Mouse (Mus musculus) heart, embryonic 16.5 days (tissue): ENCODE measurements around the gene Bmp5. TPM values are rescaled to one million over a fixed set of nuclear protein-coding genes. Genes with fewer than 3 reads are reported as not detected.

Source experiments
- ATAC-seq: fragments of 200-750 bp; cut with Nextera tagmentation; replicated peaks from 2 replicates; pipeline ENCODE4 v1.8.0; 2017; ENCODE audit warnings: moderate number of reproducible peaks; ENCODE audit not compliant: insufficient read depth, low FRiP score; ENCODE audit errors: extremely low read depth
- H3K27ac ChIP-seq: fragments of 300-500 bp; sonication (generic); 2 replicates; pipeline ENCODE4 v1.5.1; 2014; ENCODE audit warnings: mild to moderate bottlenecking, low read length, control low read depth, moderate library complexity
- H3K27me3 ChIP-seq: fragments of 300-500 bp; sonication (generic); 2 replicates; pipeline ENCODE4 v1.6.1; 2014; ENCODE audit warnings: low read length, mixed read lengths; ENCODE audit not compliant: control insufficient read depth, insufficient read depth
- H3K36me3 ChIP-seq: fragments of 300-500 bp; sonication (generic); 2 replicates; pipeline ENCODE4 v1.6.1; 2014; ENCODE audit not compliant: control insufficient read depth, insufficient read depth
- H3K4me1 ChIP-seq: fragments of 300-500 bp; sonication (generic); 2 replicates; pipeline ENCODE4 v1.6.1; 2014; ENCODE audit warnings: low read length, mixed read lengths; ENCODE audit not compliant: control insufficient read depth, insufficient read depth
- H3K4me2 ChIP-seq: fragments of 300-500 bp; sonication (generic); 2 replicates; pipeline ENCODE4 v1.6.1; 2014; ENCODE audit warnings: low read depth, mild to moderate bottlenecking, control low read depth, low read length
- H3K4me3 ChIP-seq: fragments of 300-500 bp; sonication (generic); 2 replicates; pipeline ENCODE4 v1.5.1; 2014; ENCODE audit warnings: mild to moderate bottlenecking, control low read depth, low read length
- H3K9ac ChIP-seq: fragments of 300-500 bp; sonication (generic); 2 replicates; pipeline ENCODE4 v1.6.1; 2014; ENCODE audit warnings: low read length, control low read depth
- H3K9me3 ChIP-seq: fragments of 300-500 bp; sonication (generic); replicated peaks from 2 replicates; pipeline ENCODE4 v1.6.1; 2016; ENCODE audit warnings: low read length; ENCODE audit not compliant: control insufficient read depth
- WGBS: fragments of 180-500 bp; shearing (Covaris S2); extraction: QIAGEN DNeasy Blood & Tissue Kit; methylation state at CpG from one replicate; pipeline ENCODE4 v1.1.7; 2014; 5-methylcytosine and 5-hydroxymethylcytosine counted together
- polyA plus RNA-seq: library from polyadenylated mRNA; unstranded; fragments of >200 nt; fragmentation: Nextera tagmentation; extraction: Ambion mirVana; gene quantifications from 2 replicates; pipeline ENCODE4 v1.2.1, GENCODE M21; 2015

Bmp5 gene
- polyA plus RNA-seq, 1 experiment from 2014 or later: 5.3 TPM

DNA sequence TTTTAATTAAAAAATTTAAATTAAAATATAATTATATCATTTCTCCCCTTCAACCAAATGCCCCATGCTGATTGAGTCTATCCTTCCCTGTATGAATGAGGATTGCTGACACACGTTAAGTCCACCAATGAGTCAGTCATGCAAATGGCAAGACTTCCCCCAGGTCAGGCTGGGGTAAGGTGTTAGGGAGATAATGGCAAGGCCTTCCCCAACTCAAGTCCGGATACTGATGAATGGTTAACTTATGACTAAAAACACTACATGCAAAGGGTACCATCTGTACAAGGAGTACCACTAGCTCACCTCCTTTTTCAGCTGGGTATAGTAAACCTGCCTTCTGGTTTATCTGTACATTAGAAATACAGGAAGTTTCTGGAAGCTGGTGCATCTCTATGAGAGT is 83.8 kb downstream of the Bmp5 start:
- no peaks in the 10 kb centered on the region for H3K27me3 ChIP-seq
- ATAC-seq: no peak
- no peak overlapping the region for H3K4me3 ChIP-seq
- no peaks in the 10 kb centered on the region for H3K36me3 ChIP-seq
- no peak overlapping the region for H3K27ac ChIP-seq
- no peak overlapping the region for H3K9ac ChIP-seq
- no peaks in the 10 kb centered on the region for H3K4me1 ChIP-seq
- no peak overlapping the region for H3K4me2 ChIP-seq
- 82% methylated on average over 2 of the region's 2 CpGs for WGBS
- 0 out of 2 replicates have a peak, but pooled peaks cover 3% of the 10 kb centered on the region for H3K9me3 ChIP-seq

GRCm38 (mm10) chr9:75870332-75871177 is 95.4 kb downstream of the Bmp5 start:
- H3K4me2 ChIP-seq: no peak overlapping the region
- no peak for ATAC-seq
- no peaks in the 10 kb centered on the region for H3K9me3 ChIP-seq
- H3K9ac ChIP-seq: no peak overlapping the region
- no peaks in the 10 kb centered on the region for H3K4me1 ChIP-seq
- no peaks in the 10 kb centered on the region for H3K27me3 ChIP-seq
- WGBS: 74% methylated on average over 7 of the region's 7 CpGs
- no peaks in the 10 kb centered on the region for H3K36me3 ChIP-seq
- H3K4me3 ChIP-seq: no peak overlapping the region
- H3K27ac ChIP-seq: no peak overlapping the region

DNA sequence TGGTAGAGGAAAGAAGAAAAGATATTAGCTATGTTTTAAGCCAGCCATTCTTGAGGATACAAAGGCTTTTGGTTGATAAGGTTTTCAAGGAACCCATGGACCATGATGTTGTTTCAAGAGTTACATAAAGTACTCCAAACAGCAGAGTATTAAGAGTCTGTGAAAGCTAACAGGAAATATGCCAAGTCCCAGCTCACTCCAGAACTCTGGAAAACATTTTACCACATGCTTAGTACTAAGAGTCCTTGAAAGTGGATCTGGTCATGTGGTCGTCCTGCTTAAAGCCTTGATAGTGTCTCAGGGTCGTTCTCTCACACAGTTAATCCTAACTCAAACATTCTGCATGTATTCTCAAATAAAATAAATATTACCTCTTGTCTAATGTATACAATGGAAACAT is 101.2 kb downstream of the Bmp5 start:
- 24% methylated on average over 2 of the region's 2 CpGs for WGBS
- Histone ChIP-seq H3K4me2 (no peak overlapping the region), H3K27me3 (no peaks in the 10 kb centered on the region), H3K4me3 (no peak overlapping the region), H3K27ac (no peak overlapping the region), H3K4me1 (no peaks in the 10 kb centered on the region), H3K9me3 (no peaks in the 10 kb centered on the region), H3K9ac (no peak overlapping the region), H3K36me3 (no peaks in the 10 kb centered on the region)
- no peak for ATAC-seq

DNA sequence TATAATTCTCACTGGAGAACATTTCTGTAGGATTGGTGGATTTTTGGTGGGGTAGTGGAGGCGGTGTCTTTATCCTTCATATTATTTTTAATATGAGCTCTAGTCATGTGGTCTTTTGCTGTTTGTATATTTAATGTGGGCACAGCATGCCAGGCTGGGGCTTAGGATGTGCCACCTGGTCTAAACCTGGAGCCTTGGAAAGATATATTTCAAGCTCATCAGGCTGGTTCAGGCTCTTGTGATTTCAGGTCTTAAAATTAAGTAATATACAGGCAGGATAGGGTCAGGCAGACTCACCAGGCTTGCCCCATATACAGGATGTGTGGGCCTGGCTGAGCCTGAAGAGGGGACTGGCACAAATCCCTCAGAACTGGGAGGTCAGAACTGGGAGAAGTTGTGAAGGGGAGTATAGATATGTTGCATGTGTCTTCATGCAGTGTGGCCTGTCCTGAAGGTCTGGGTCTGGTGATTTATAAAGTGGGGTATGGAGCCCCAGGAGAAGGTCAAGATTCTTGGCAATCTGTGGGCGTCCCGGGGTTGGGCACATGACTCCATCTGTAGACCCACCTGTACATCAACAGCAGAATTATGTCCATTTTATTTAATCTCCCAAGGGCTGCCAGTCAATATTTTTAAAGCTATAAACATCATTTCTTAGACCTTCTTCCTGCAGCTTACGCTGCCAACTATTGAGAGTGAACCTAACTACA is 108.5 kb downstream of the Bmp5 start:
- 89% methylated on average over 4 of the region's 4 CpGs for WGBS
- Histone ChIP-seq H3K27me3 (no peaks in the 10 kb centered on the region), H3K4me2 (no peak overlapping the region), H3K9me3 (no peaks in the 10 kb centered on the region; the same call in 1 of the 2 replicates), H3K36me3 (peaks cover 3% of the 10 kb centered on the region), H3K4me3 (no peak overlapping the region), H3K9ac (no peak overlapping the region), H3K27ac (no peak overlapping the region), H3K4me1 (no peaks in the 10 kb centered on the region)
- ATAC-seq: no peak

DNA sequence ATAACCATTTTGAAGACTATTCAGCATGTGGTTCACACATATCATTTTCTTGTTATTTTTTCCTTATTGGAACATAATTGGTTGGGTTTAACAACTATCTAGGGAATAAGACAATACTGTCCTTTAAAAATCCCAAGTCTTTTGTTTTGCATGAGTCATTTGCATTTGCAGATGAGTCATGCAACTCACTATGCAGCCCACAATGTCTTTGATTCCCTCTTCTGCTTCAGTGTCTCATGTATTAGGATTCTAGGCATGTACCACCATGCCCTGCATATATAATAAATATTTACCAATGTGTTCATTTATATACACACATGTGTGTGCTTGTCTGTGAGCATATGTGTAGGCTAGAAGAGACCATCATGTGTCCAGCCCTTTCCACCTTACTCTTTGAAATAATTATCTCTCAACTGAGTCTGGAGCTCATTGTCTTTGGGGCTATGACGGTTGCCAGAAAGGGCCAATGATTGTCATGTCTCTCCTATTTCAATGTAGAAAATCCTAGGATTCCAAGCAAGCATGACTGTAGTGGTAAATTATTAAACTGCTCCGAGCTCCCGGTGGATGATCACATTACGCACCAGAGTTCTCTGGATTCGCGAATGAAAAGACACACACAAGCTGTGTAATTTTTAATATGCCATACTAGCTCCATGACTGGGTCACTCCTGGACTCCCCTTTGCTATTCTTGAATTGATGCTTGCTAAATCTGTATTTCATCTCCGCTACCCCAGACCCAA is 111.8 kb downstream of the Bmp5 start:
- no peak for ATAC-seq
- Histone ChIP-seq H3K27ac (no peak overlapping the region), H3K9me3 (peaks cover 5% of the 10 kb centered on the region), H3K36me3 (peaks cover 6% of the 10 kb centered on the region), H3K27me3 (no peaks in the 10 kb centered on the region), H3K9ac (no peak overlapping the region), H3K4me2 (no peak overlapping the region), H3K4me1 (no peaks in the 10 kb centered on the region), H3K4me3 (no peak overlapping the region)
- WGBS: 89% methylated on average over 7 of the region's 7 CpGs

DNA sequence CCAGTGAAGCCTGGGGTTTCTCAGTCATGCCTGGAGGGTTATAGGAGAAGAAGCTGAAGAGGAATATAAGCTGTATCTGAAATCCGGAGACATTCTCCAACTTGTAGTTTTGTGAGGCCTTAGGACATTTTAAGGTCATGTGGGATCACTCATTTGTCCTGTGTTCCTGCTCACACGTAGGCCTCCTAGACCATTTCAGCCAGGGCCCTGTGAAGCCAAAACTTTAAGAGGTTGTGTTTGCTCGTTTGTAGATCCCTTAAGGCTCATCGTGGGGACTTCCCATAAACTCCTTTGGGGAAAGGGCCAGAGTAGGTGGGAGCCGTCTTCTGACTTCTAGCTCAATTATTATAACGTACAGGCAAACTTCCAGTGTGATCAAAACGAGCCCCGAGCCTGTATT is 121.8 kb downstream of the Bmp5 start:
- H3K4me3 ChIP-seq: no peak overlapping the region
- 79% methylated on average over 8 of the region's 8 CpGs for WGBS
- no peaks in the 10 kb centered on the region for H3K27me3 ChIP-seq
- H3K4me2 ChIP-seq: no peak overlapping the region
- no peak overlapping the region for H3K27ac ChIP-seq
- no peak for ATAC-seq
- H3K9me3 ChIP-seq: no peaks in the 10 kb centered on the region
- H3K9ac ChIP-seq: no peak overlapping the region
- no peaks in the 10 kb centered on the region for H3K4me1 ChIP-seq
- H3K36me3 ChIP-seq: no peaks in the 10 kb centered on the region

DNA sequence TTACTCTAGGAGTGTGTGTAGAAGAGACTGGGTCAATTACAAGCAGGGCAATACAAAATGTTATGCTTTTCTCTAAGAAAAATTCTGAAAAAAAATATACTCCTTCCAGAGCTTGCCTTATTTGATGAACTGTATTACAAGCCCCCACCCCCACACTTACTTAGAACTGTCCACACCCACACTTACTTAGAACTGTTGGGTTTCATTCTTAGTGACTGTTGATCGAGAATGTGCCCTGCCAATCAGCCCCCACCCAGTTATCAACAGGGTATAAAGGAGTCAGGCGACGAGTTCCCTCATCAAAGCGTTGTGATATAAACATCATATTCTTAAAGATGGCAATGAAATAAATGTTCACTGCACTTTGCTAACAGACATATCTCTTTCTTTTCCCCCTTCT is 122.9 kb downstream of the Bmp5 start:
- H3K9ac ChIP-seq: no peak overlapping the region
- no peak for ATAC-seq
- H3K27me3 ChIP-seq: no peaks in the 10 kb centered on the region
- no peaks in the 10 kb centered on the region for H3K36me3 ChIP-seq
- H3K4me1 ChIP-seq: no peaks in the 10 kb centered on the region
- H3K4me3 ChIP-seq: no peak overlapping the region
- 72% methylated on average over 4 of the region's 4 CpGs for WGBS
- no peak overlapping the region for H3K4me2 ChIP-seq
- H3K27ac ChIP-seq: no peak overlapping the region
- no peaks in the 10 kb centered on the region for H3K9me3 ChIP-seq

DNA sequence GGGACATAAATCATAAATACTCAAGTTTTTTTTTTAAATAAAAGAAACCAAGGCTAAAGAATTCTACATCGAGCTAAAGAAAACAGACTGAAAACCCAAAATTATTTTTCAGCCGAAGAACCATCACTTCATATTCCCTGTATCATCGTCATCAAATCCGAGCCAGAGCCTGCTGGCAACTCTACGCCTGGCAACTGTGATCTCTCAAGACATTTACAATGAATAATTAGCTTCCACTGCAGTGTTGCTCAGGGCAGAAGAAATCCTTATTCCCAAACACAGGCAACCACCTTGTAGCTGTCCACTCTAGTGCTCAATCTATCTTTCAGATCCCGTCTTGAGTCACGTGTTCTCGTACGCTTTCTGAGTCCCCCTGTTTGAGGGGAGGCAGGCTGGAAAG is 126.1 kb downstream of the Bmp5 start:
- H3K4me1 ChIP-seq: no peaks in the 10 kb centered on the region
- H3K27ac ChIP-seq: no peak overlapping the region
- no peaks in the 10 kb centered on the region for H3K9me3 ChIP-seq
- H3K4me3 ChIP-seq: no peak overlapping the region
- WGBS: 58% methylated on average over 9 of the region's 9 CpGs
- no peak overlapping the region for H3K9ac ChIP-seq
- no peak for ATAC-seq
- H3K27me3 ChIP-seq: no peaks in the 10 kb centered on the region
- H3K4me2 ChIP-seq: no peak overlapping the region
- H3K36me3 ChIP-seq: no peaks in the 10 kb centered on the region

DNA sequence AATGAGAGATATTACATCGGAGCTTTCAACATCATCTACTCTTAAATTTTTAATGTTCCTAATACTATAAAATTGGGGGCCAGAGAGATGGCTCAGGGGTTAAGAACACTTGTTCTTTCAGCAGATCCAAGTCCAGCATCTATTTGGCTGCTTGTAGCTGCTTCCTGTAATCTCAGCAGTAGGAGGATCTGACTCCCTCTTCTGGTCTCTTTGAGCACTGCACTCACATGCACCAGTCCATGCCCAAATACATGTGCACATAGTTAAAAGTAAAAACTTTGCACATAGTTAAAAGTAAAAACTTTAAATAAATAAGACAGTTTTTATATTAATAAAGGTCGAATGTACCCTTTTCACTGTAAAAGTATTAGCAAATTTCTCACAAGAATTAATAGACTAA is 130.3 kb downstream of the Bmp5 start:
- H3K27me3 ChIP-seq: no peaks in the 10 kb centered on the region

More for the DNA sequence above, 130.3 kb downstream of the Bmp5 start:
- Histone ChIP-seq H3K4me3 (no peak overlapping the region), H3K9me3 (no peaks in the 10 kb centered on the region), H3K9ac (no peak overlapping the region), H3K4me1 (no peaks in the 10 kb centered on the region), H3K4me2 (no peak overlapping the region), H3K27ac (no peak overlapping the region), H3K36me3 (no peaks in the 10 kb centered on the region)
- WGBS: 50% methylated on average over 2 of the region's 2 CpGs
- ATAC-seq: no peak
